Mouse (Mus musculus): ENCODE results near the gene Gabrb2. TPM values are rescaled to one million over a fixed set of nuclear protein-coding genes. Genes with fewer than 3 reads are reported as not detected.

The Gabrb2 gene
- polyA plus RNA-seq, 1 experiment: not detected

DNA sequence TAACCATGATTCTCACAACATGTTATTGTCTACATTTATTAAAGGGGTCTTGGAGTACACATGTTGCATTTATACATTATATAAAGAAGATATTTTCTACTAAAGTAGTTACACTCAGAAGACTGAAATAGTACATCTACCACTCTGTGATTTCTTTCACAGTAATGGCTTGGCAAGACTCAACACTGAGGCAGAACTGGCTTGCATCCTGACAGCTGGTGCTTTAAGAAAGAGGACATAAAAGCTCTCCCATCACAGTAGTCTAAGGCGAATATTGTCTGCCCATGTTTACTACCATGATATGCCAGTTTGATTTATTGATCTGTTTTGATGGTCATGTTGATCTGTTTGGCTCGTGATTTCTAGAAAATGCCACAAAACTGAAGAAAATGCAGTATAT, 19.4 kb downstream of the Gabrb2 start:
- no peaks in the 10 kb centered on the region for H3K4me1 ChIP-seq
- no peak overlapping the region for H3K4me3 ChIP-seq (replicated peaks)
- TF ChIP-seq GATA1 (IDR thresholded peaks at IDR 0.05; ENCODE audit: borderline replicate concordance, low read length) (no peak), FLI1 (IDR thresholded peaks at IDR 0.05; ENCODE audit: low read length) (no peak)

DNA sequence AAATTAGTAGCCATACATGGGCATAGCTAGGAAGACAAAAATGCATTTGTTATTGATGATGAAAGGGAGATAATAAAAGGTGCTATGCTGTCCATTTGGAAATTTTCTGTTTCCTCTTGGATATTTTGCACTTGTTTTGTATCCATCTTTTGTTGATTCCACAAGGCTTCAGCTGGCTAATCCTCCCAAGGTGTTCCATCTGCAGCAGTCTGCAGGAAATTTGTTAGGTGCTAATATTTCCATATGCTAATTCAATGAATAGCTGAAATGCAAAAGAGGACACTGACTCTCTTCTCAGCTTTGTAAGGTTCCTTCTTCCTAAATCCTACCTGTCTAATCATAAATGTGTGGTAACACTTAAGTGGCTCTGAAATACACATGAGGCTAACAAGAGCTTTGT, 24.1 kb downstream of the Gabrb2 start:
- no peaks in the 10 kb centered on the region for H3K36me3 ChIP-seq (replicated peaks; ENCODE audit: low read length)
- H3K4me1 ChIP-seq: no peaks in the 10 kb centered on the region
- TF ChIP-seq GATA1 (IDR thresholded peaks at IDR 0.05; ENCODE audit: borderline replicate concordance, low read length): no peak
- no peak for TF ChIP-seq FLI1 (IDR thresholded peaks at IDR 0.05; ENCODE audit: low read length)
- H3K9me3 ChIP-seq: no peaks in the 10 kb centered on the region
- no peak overlapping the region for H3K4me3 ChIP-seq (replicated peaks)
- no peaks in the 10 kb centered on the region for H3K27me3 ChIP-seq (replicated peaks)

More for the DNA sequence above, 19.4 kb downstream of the Gabrb2 start:
- no peaks in the 10 kb centered on the region for H3K27me3 ChIP-seq (replicated peaks)
- H3K36me3 ChIP-seq (replicated peaks; ENCODE audit: low read length): no peaks in the 10 kb centered on the region
- H3K9me3 ChIP-seq: no peaks in the 10 kb centered on the region

DNA sequence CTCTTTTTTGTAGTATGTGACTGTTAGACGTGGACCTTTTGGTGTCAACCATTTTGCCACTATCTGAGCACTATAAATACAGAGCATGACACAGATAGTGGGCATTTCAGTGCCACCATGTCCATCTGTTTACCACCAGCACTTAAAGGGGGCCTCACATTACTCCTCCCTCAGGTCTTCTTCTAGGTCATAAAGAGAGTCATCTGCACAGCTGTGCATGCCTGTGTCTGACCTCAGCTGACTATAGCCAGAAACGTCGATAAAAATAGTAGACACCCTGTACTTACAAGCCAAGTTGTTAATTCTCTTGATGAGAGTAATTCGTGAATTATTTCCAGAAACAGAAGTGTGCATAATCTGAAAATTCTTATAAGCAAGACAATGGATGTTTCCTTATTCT, 29.4 kb downstream of the Gabrb2 start:
- no peak overlapping the region for H3K4me3 ChIP-seq (replicated peaks)
- no peaks in the 10 kb centered on the region for H3K9me3 ChIP-seq
- H3K27me3 ChIP-seq (replicated peaks): no peaks in the 10 kb centered on the region
- H3K4me1 ChIP-seq: no peaks in the 10 kb centered on the region
- TF ChIP-seq FLI1 (IDR thresholded peaks at IDR 0.05; ENCODE audit: low read length) (no peak), GATA1 (IDR thresholded peaks at IDR 0.05; ENCODE audit: borderline replicate concordance, low read length) (no peak)
- H3K36me3 ChIP-seq (replicated peaks; ENCODE audit: low read length): no peaks in the 10 kb centered on the region

DNA sequence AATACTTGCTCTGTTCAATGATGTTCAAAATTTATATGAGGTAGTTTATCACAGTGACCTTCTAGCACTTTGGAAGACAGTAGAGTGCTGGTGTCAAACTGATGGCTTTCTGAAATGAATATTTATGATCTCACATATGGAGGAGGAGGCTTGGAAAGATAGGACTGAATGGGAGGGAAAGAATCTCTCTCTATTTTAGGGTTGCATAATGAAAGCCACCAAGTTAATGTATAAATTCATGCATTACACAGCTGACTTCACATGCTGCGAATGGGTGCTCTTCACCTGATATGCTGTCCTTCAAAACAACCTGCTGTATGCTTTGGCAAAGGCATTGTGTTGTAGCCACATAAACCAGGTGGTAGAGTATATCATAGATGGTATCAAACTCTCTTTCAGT, 44.6 kb downstream of the Gabrb2 start:
- no peaks in the 10 kb centered on the region for H3K36me3 ChIP-seq (replicated peaks; ENCODE audit: low read length)
- no peaks in the 10 kb centered on the region for H3K27me3 ChIP-seq (replicated peaks)
- TF ChIP-seq FLI1 (IDR thresholded peaks at IDR 0.05; ENCODE audit: low read length): no peak
- TF ChIP-seq GATA1 (IDR thresholded peaks at IDR 0.05; ENCODE audit: borderline replicate concordance, low read length): no peak
- H3K9me3 ChIP-seq: no peaks in the 10 kb centered on the region
- no peaks in the 10 kb centered on the region for H3K4me1 ChIP-seq
- H3K4me3 ChIP-seq (replicated peaks): no peak overlapping the region

DNA sequence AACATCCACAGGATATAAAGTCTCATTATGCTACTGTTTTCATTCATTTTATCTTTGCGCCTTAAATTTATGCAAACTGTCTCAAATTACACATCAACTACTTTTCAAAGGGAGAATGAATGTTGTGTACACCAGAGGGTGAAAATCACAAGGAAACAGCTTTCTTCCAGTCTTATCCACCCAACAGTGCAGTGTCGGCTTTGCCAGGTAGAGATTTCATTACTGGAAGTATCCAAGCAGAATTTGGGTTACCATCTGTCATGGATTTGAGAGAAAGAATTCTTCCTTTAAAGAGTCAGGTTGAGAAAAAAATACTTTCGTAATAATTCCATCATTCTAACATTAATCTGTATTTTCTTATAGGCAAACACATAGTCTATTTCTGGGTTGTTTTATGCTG, 48.8 kb downstream of the Gabrb2 start:
- Histone ChIP-seq H3K4me3 (replicated peaks) (no peak overlapping the region), H3K4me1 (no peaks in the 10 kb centered on the region), H3K27me3 (replicated peaks) (no peaks in the 10 kb centered on the region), H3K9me3 (no peaks in the 10 kb centered on the region), H3K36me3 (replicated peaks; ENCODE audit: low read length) (no peaks in the 10 kb centered on the region)
- no peak for TF ChIP-seq GATA1 (IDR thresholded peaks at IDR 0.05; ENCODE audit: borderline replicate concordance, low read length)
- TF ChIP-seq FLI1 (IDR thresholded peaks at IDR 0.05; ENCODE audit: low read length): no peak

DNA sequence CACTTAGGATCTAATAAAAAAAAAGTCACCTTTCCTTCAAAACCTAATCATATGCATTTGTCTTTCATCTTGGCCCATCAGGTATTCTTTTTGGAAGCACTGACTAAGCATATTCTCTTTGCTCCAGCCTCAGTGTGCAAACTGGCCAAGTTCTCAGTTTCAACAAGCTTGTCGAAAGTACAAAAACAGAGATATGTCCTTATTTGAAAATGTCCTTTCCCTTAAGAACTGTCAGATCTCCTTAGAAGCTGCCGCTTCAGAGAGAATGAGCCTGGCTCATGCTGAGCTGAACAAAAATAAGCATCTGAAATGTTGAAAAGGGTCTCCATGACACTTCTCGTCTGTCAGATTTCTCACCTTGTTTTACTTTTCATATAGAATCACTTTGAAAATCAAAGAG, 55.0 kb downstream of the Gabrb2 start:
- no peaks in the 10 kb centered on the region for H3K36me3 ChIP-seq (replicated peaks; ENCODE audit: low read length)
- TF ChIP-seq FLI1 (IDR thresholded peaks at IDR 0.05; ENCODE audit: low read length) (no peak), GATA1 (IDR thresholded peaks at IDR 0.05; ENCODE audit: borderline replicate concordance, low read length) (no peak)
- H3K4me1 ChIP-seq: no peaks in the 10 kb centered on the region
- H3K9me3 ChIP-seq: no peaks in the 10 kb centered on the region
- H3K27me3 ChIP-seq (replicated peaks): no peaks in the 10 kb centered on the region
- no peak overlapping the region for H3K4me3 ChIP-seq (replicated peaks)

DNA sequence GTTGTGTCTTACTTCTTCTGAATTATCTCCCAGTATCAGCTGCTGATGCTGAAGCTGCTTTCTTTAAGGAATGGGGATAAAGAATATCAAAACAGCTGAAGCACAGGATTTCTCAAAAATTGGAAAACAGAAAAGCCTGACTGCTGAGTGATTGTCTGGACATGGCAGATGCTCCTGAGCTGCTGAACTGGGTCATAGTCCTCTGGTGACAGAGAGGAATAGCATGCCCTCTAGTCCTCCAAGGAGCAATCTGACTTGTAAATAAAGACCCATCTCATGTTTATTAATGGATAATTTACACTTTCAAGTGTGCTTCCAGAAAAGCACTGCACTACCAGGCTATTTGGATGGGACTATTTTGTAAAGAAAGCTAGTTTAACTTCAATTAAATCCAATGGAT, 68.1 kb downstream of the Gabrb2 start:
- H3K4me3 ChIP-seq (replicated peaks): no peak overlapping the region
- TF ChIP-seq GATA1 (IDR thresholded peaks at IDR 0.05; ENCODE audit: borderline replicate concordance, low read length) (no peak), FLI1 (IDR thresholded peaks at IDR 0.05; ENCODE audit: low read length) (no peak)
- no peaks in the 10 kb centered on the region for H3K27me3 ChIP-seq (replicated peaks)
- H3K36me3 ChIP-seq (replicated peaks; ENCODE audit: low read length): no peaks in the 10 kb centered on the region
- no peaks in the 10 kb centered on the region for H3K4me1 ChIP-seq
- no peaks in the 10 kb centered on the region for H3K9me3 ChIP-seq

DNA sequence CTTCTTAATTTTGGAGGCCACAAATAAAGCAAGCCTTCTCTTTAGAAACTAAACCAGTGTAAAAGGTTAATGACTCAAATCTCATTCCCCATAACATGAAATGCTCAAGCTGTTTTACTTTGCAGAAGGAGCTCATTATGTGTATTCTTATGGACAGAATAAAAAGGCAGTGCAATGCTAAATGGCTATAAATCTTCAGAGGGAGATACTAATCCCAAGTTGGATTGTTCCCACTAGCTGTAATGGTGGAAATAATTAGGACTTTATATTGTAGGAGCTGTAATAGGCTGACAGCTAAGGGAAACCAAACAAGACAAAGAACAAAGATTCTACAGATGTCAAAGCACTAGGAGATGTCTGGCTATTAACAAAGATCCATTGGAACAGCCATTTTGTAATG, 81.6 kb downstream of the Gabrb2 start:
- no peak overlapping the region for H3K4me3 ChIP-seq (replicated peaks)
- H3K9me3 ChIP-seq: peaks cover 5% of the 10 kb centered on the region
- H3K36me3 ChIP-seq (replicated peaks; ENCODE audit: low read length): no peaks in the 10 kb centered on the region
- H3K27me3 ChIP-seq (replicated peaks): no peaks in the 10 kb centered on the region
- no peak for TF ChIP-seq GATA1 (IDR thresholded peaks at IDR 0.05; ENCODE audit: borderline replicate concordance, low read length)
- no peak for TF ChIP-seq FLI1 (IDR thresholded peaks at IDR 0.05; ENCODE audit: low read length)
- H3K4me1 ChIP-seq: no peaks in the 10 kb centered on the region

DNA sequence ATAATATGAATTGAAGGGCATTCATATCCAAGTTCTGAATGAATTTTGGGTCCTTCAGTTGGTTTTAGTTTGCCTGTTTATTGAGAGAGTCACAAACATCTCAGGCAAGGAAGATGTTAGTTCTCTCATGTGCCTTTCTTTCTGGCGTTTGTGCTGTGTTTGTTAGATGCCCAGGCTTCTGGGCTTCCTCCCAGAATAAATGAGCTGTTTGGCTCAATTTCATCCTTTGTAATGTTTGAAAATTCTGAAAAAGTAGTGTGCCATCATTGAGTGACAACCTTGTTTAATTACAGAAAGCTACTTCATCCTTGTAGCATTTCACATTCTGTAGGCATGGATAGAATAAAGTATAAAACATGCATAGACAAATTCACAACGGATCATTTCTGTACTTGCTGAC, 85.9 kb downstream of the Gabrb2 start:
- no peaks in the 10 kb centered on the region for H3K27me3 ChIP-seq (replicated peaks)
- H3K9me3 ChIP-seq: peaks cover 5% of the 10 kb centered on the region
- H3K4me3 ChIP-seq (replicated peaks): no peak overlapping the region
- no peaks in the 10 kb centered on the region for H3K36me3 ChIP-seq (replicated peaks; ENCODE audit: low read length)
- no peaks in the 10 kb centered on the region for H3K4me1 ChIP-seq
- TF ChIP-seq GATA1 (IDR thresholded peaks at IDR 0.05; ENCODE audit: borderline replicate concordance, low read length): no peak
- TF ChIP-seq FLI1 (IDR thresholded peaks at IDR 0.05; ENCODE audit: low read length): no peak

DNA sequence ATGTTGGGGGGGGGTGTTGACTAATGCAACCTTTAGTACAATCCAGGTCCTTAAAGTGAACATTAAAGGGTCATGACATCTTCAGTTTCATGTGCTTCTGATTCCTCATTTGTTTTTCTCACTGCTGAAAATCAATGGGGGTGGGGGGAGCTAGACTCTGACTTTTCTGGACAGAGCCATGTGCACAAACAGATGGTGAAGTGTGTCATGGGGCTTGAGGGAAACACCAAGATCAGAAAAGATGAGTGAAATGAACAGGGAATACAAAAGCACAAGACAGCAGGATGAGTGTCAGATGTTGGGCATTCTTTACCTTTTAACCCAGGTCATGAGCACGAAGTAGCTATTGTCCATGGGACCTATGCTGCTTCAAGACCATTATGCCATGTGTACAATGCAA, 86.4 kb downstream of the Gabrb2 start:
- H3K9me3 ChIP-seq: peaks cover 5% of the 10 kb centered on the region
- H3K4me3 ChIP-seq (replicated peaks): no peak overlapping the region
- no peaks in the 10 kb centered on the region for H3K27me3 ChIP-seq (replicated peaks)
- H3K4me1 ChIP-seq: no peaks in the 10 kb centered on the region
- H3K36me3 ChIP-seq (replicated peaks; ENCODE audit: low read length): no peaks in the 10 kb centered on the region
- TF ChIP-seq GATA1 (IDR thresholded peaks at IDR 0.05; ENCODE audit: borderline replicate concordance, low read length): no peak
- TF ChIP-seq FLI1 (IDR thresholded peaks at IDR 0.05; ENCODE audit: low read length): no peak

DNA sequence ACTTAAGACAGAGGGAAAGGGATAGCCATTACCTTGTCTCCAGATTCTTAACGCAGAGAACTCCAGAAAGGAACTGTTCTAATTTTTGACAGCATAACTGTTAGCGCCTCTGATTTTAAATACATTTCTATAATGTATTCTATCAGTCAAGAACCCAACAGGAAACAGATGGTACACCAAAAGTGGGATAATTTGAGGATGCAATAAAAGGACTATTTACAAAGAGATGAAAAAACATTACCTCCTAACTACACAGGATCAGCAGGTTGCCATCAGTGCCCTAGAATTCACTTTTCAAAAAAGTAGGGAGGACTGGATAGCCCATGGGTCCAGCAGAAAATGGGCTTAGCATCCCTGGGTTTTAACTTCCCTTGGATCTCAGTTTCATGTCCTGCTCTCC, 102.4 kb downstream of the Gabrb2 start:
- no peak for TF ChIP-seq GATA1 (IDR thresholded peaks at IDR 0.05; ENCODE audit: borderline replicate concordance, low read length)
- no peak for TF ChIP-seq FLI1 (IDR thresholded peaks at IDR 0.05; ENCODE audit: low read length)

More for the DNA sequence above, 102.4 kb downstream of the Gabrb2 start:
- peaks cover 4% of the 10 kb centered on the region; the same call in 1 of the 2 replicates for H3K9me3 ChIP-seq
- no peaks in the 10 kb centered on the region for H3K27me3 ChIP-seq (replicated peaks)
- H3K4me3 ChIP-seq (replicated peaks): no peak overlapping the region
- no peaks in the 10 kb centered on the region for H3K36me3 ChIP-seq (replicated peaks; ENCODE audit: low read length)
- no peaks in the 10 kb centered on the region for H3K4me1 ChIP-seq

Data from megakaryocyte, embryonic 14.5 days (primary cell).